20 mouse cellular contexts compared by ENCODE assay signal in genomic region chr9:9707766-9708165, GRCm38 (mm10).
DNase-seq lines count a peak whose midpoint lies in the region; ATAC-seq and TF ChIP-seq lines count a peak whose summit lies in the region.
"Had no signal": no experiment of that assay in that cellular context is flagged by ENCODE, and none has a peak within 500 bp of the region (broad histone marks: within the 10 kb centered on the region; RNA-seq: fewer than 3 reads in every experiment).

No protein-coding gene starts in this region.

- ATAC-seq in kidney, embryonic 15.5 days (replicated peaks; ENCODE audit: low FRiP score): no peak
- ATAC-seq in neural tube, embryonic 13.5 days (ENCODE audit: low read depth): peak; percentile 43
- no peak for ATAC-seq in neural tube, embryonic 15.5 days (ENCODE audit: low FRiP score)
- ATAC-seq in hindbrain, embryonic 14.5 days (ENCODE audit: low FRiP score): peak; percentile 85; the same call in 1 of the 2 replicates
- ATAC-seq in heart, embryonic 12.5 days (ENCODE audit: insufficient number of reproducible peaks, low FRiP score): no peak
- ATAC-seq: intestine, embryonic 16.5 days had no signal

- no peak for TF ChIP-seq POLR2A in kidney, adult 2 months (IDR thresholded peaks at IDR 0.05; ENCODE audit: low read depth, low read length)

- no peaks in the 10 kb centered on the region for H3K27me3 ChIP-seq in kidney, adult 2 months (replicated peaks; ENCODE audit: control insufficient read depth, insufficient read depth, low read length)
- no peaks in the 10 kb centered on the region for H3K27me3 ChIP-seq in kidney, embryonic 15.5 days
- H3K27me3 ChIP-seq in neural tube, embryonic 13.5 days: no peaks in the 10 kb centered on the region
- no peaks in the 10 kb centered on the region for H3K27me3 ChIP-seq in neural tube, embryonic 15.5 days (replicated peaks)
- no peaks in the 10 kb centered on the region for H3K27me3 ChIP-seq in hindbrain, embryonic 14.5 days (ENCODE audit: control insufficient read depth, insufficient read depth, low read length)
- no peaks in the 10 kb centered on the region for H3K27me3 ChIP-seq in heart, embryonic 12.5 days (replicated peaks)
- H3K27me3 ChIP-seq: limb, embryonic 15.5 days; megakaryocyte, embryonic 14.5 days had no signal

- H3K36me3 ChIP-seq in kidney, adult 2 months (ENCODE audit: control insufficient read depth, insufficient read depth, low read length): no peaks in the 10 kb centered on the region
- H3K36me3 ChIP-seq in kidney, embryonic 15.5 days: no peaks in the 10 kb centered on the region
- no peaks in the 10 kb centered on the region for H3K36me3 ChIP-seq in neural tube, embryonic 13.5 days
- no peaks in the 10 kb centered on the region for H3K36me3 ChIP-seq in neural tube, embryonic 15.5 days
- H3K36me3 ChIP-seq in hindbrain, embryonic 14.5 days (replicated peaks; ENCODE audit: control insufficient read depth, insufficient read depth): no peaks in the 10 kb centered on the region
- no peaks in the 10 kb centered on the region for H3K36me3 ChIP-seq in heart, embryonic 12.5 days
- H3K36me3 ChIP-seq: limb, embryonic 15.5 days had no signal

- no peak for TF ChIP-seq CTCF in kidney, adult 2 months (conservative IDR thresholded peaks at IDR 0.05; ENCODE audit: insufficient read depth, insufficient read length, low read depth, low read length)

- no peak overlapping the region for H3K4me3 ChIP-seq in kidney, adult 2 months (ENCODE audit: insufficient read depth, low read depth, low read length)
- H3K4me3 ChIP-seq in kidney, embryonic 15.5 days (replicated peaks): no peak overlapping the region
- no peak overlapping the region for H3K4me3 ChIP-seq in neural tube, embryonic 13.5 days
- H3K4me3 ChIP-seq in neural tube, embryonic 15.5 days (replicated peaks): no peak overlapping the region
- H3K4me3 ChIP-seq in hindbrain, embryonic 14.5 days (replicated peaks; ENCODE audit: low read length): no peak overlapping the region
- H3K4me3 ChIP-seq in heart, embryonic 12.5 days: no peak overlapping the region
- H3K4me3 ChIP-seq: layer of hippocampus, adult 2 months; limb, embryonic 15.5 days; megakaryocyte, embryonic 14.5 days had no signal

- peak overlapping the region; percentile 45 for H3K27ac ChIP-seq in kidney, adult 2 months (ENCODE audit: insufficient read depth, low read depth, low read length)
- no peak overlapping the region for H3K27ac ChIP-seq in kidney, embryonic 15.5 days
- no peak overlapping the region for H3K27ac ChIP-seq in neural tube, embryonic 13.5 days (replicated peaks)
- no peak overlapping the region for H3K27ac ChIP-seq in neural tube, embryonic 15.5 days (replicated peaks)
- no peak overlapping the region for H3K27ac ChIP-seq in hindbrain, embryonic 14.5 days
- H3K27ac ChIP-seq in heart, embryonic 12.5 days (ENCODE audit: poor library complexity, severe bottlenecking): no peak overlapping the region
- H3K27ac ChIP-seq: layer of hippocampus, adult 2 months; limb, embryonic 15.5 days; stomach, postnatal 0 days had no signal

- no peak overlapping the region for H3K9ac ChIP-seq in kidney, embryonic 15.5 days
- H3K9ac ChIP-seq in neural tube, embryonic 13.5 days: no peak overlapping the region
- no peak overlapping the region for H3K9ac ChIP-seq in neural tube, embryonic 15.5 days (replicated peaks)
- no peak overlapping the region for H3K9ac ChIP-seq in hindbrain, embryonic 14.5 days
- H3K9ac ChIP-seq in heart, embryonic 12.5 days: no peak overlapping the region
- H3K9ac ChIP-seq: limb, embryonic 15.5 days had no signal

- no peak overlapping the region for H3K4me2 ChIP-seq in kidney, embryonic 15.5 days
- no peak overlapping the region for H3K4me2 ChIP-seq in neural tube, embryonic 13.5 days
- H3K4me2 ChIP-seq in neural tube, embryonic 15.5 days: no peak overlapping the region
- no peak overlapping the region for H3K4me2 ChIP-seq in hindbrain, embryonic 14.5 days (replicated peaks)
- no peak overlapping the region for H3K4me2 ChIP-seq in heart, embryonic 12.5 days
- H3K4me2 ChIP-seq: limb, embryonic 15.5 days had no signal

- peak; percentile 9 for DNase-seq in kidney, adult 2 months
- DNase-seq in hindbrain, embryonic 14.5 days (ENCODE audit: low spot score): peak; percentile 55
- no peak for DNase-seq in spleen, postnatal 14 days (ENCODE audit: low spot score in 2 of 2)
- DNase-seq: adrenal gland, postnatal 36 days; cerebellum, adult 8-10 months; gastrocnemius, postnatal 10 days; heart, adult 11 months; heart, postnatal 4 days; kidney, postnatal 14 days; layer of hippocampus, postnatal 36 days; lung, postnatal 14 days had no signal

- H3K9me3 ChIP-seq in kidney, embryonic 15.5 days (replicated peaks): no peaks in the 10 kb centered on the region
- H3K9me3 ChIP-seq in neural tube, embryonic 13.5 days: no peaks in the 10 kb centered on the region
- H3K9me3 ChIP-seq in neural tube, embryonic 15.5 days (replicated peaks): no peaks in the 10 kb centered on the region
- H3K9me3 ChIP-seq in hindbrain, embryonic 14.5 days (ENCODE audit: control insufficient read depth, low read length): no peaks in the 10 kb centered on the region
- no peaks in the 10 kb centered on the region for H3K9me3 ChIP-seq in heart, embryonic 12.5 days (replicated peaks)
- H3K9me3 ChIP-seq: limb, embryonic 15.5 days had no signal

- H3K4me1 ChIP-seq in kidney, adult 2 months (ENCODE audit: control insufficient read depth, insufficient read depth, low read length): peaks cover 8% of the 10 kb centered on the region; the same call in 1 of the 2 replicates
- no peaks in the 10 kb centered on the region for H3K4me1 ChIP-seq in kidney, embryonic 15.5 days
- H3K4me1 ChIP-seq in neural tube, embryonic 13.5 days (replicated peaks): peaks cover 6% of the 10 kb centered on the region; the same call in 1 of the 2 replicates
- no peaks in the 10 kb centered on the region for H3K4me1 ChIP-seq in neural tube, embryonic 15.5 days
- H3K4me1 ChIP-seq in hindbrain, embryonic 14.5 days (replicated peaks; ENCODE audit: control insufficient read depth, insufficient read depth, low read length): no peaks in the 10 kb centered on the region
- H3K4me1 ChIP-seq in heart, embryonic 12.5 days (replicated peaks): no peaks in the 10 kb centered on the region
- H3K4me1 ChIP-seq: limb, embryonic 15.5 days; megakaryocyte, embryonic 14.5 days had no signal

Comparison
In these comparisons a context has a peak if more than half of its experiments do, and no peak if none do; other contexts are left out.
1. ATAC-seq: peak in neural tube, embryonic 13.5 days (single experiment) and hindbrain, embryonic 14.5 days (single experiment); none in kidney, embryonic 15.5 days (single experiment), neural tube, embryonic 15.5 days (single experiment) and heart, embryonic 12.5 days (single experiment).
2. DNase-seq: peak in kidney, adult 2 months (single experiment) and hindbrain, embryonic 14.5 days (single experiment); none in spleen, postnatal 14 days (0 of 2).